Mouse (Mus musculus) CH12.LX (cell line): ENCODE measurements around the gene Fermt2.

Experiments used
- BHLHE40 ChIP-seq: IDR thresholded peaks from 2 replicates; pipeline ENCODE4 v1.6.1; 2011; ENCODE audit warnings: mild to moderate bottlenecking, low read depth, low read length, improper control_type of control experiment
- CHD2 ChIP-seq: IDR thresholded peaks from 2 replicates; pipeline ENCODE4 v1.6.1; 2011; ENCODE audit warnings: low read length, improper control_type of control experiment
- CTCF ChIP-seq, 2 experiments: IDR thresholded peaks in 1 of 2; conservative IDR thresholded peaks in 1 of 2; 2 replicates each; pipeline ENCODE4 v1.5.1; 2011 to 2012; ENCODE audit warnings: low read depth in 2 of 2, low read length in 2 of 2, improper control_type of control experiment in 1 of 2, inconsistent platforms in 1 of 2, mild to moderate bottlenecking in 1 of 2, moderate library complexity in 1 of 2
- EP300 ChIP-seq: IDR thresholded peaks from 2 replicates; pipeline ENCODE4 v1.6.1; 2011; ENCODE audit warnings: low read length, improper control_type of control experiment
- ETS1 ChIP-seq: conservative IDR thresholded peaks from 2 replicates; pipeline ENCODE4 v1.6.1; 2012; ENCODE audit warnings: low read depth, mild to moderate bottlenecking, inconsistent platforms, low read length, improper control_type of control experiment, moderate library complexity
- MAX ChIP-seq: IDR thresholded peaks from 2 replicates; pipeline ENCODE4 v1.6.1; 2011; ENCODE audit warnings: low read length, improper control_type of control experiment
- POLR2A ChIP-seq: IDR thresholded peaks from 2 replicates; pipeline ENCODE4 v1.6.1; 2011; ENCODE audit warnings: low read depth, mild to moderate bottlenecking, improper control_type of control experiment, low read length
- TBP ChIP-seq: conservative IDR thresholded peaks from 2 replicates; pipeline ENCODE4 v1.6.1; 2011; ENCODE audit warnings: low read depth, low read length, improper control_type of control experiment

DNA sequence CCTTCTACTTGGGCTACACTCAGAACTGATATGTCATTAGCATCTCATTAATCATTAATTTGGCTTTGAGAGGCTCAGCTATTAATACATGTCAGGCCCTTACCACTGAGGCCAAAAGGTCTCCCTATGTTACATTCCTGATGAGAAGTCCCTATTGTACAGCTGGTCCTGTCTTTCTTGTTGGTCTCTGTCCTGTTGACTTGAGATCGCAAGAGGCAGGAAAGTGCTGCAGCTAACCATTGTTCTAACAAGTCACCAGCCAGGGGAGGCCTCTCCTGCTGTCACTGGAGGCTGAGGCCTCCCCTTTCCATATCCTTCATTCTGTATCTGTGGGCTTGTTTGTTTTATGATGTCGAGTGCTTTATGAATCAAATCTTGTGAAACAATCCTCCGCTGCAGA, 83.1 kb downstream of the Fermt2 start:
- TF ChIP-seq BHLHE40 (no peak), POLR2A (no peak), MAX (no peak), CTCF (conservative IDR thresholded peaks at IDR 0.05 in 1 of 2, IDR thresholded peaks at IDR 0.05 in 1 of 2; ENCODE audit: low read depth in 2 of 2, low read length in 2 of 2) (no peak), EP300 (no peak), CHD2 (no peak), TBP (no peak), ETS1 (no peak)
